Mouse (Mus musculus): ENCODE measurements around the gene Mpv17l2. TPM values are rescaled to one million over a fixed set of nuclear protein-coding genes. Genes with fewer than 3 reads are reported as not detected.

The Mpv17l2 gene
- polyA plus RNA-seq, 1 experiment = 17.7 TPM

DNA sequence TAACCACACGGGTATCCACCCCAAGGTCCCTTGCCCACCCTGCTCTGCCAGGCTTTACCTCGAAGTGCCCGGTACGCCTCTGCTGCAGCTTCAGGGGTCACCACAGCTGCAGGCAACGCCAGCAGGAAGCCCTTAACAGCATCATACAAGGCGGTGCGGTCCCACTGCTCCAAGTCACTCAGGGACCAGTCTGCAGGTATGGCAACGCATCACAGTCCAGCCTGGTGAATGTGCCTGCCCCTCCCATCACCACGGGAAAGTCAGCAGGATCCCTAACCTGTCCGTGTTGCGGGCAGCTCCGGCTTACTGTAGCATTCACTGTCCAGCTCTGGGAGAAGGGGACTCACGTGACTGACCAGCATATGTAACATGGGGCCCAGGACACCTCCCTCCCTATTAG lies 11.3 kb upstream of the Mpv17l2 start:
- Histone ChIP-seq H3K9me3 (replicated peaks; ENCODE audit: control insufficient read depth, insufficient read depth, low read length, poor library complexity, severe bottlenecking) (no peaks in the 10 kb centered on the region), H3K4me3 (ENCODE audit: low read depth, low read length) (no peak overlapping the region), H3K27me3 (ENCODE audit: control insufficient read depth, insufficient read depth, low read length, poor library complexity, severe bottlenecking) (no peaks in the 10 kb centered on the region), H3K4me1 (ENCODE audit: control insufficient read depth, insufficient read depth, low read length) (peaks cover 4% of the 10 kb centered on the region), H3K9ac (ENCODE audit: low read depth, poor library complexity, severe bottlenecking) (no peak overlapping the region), H3K36me3 (ENCODE audit: control insufficient read depth, insufficient read depth, low read length, poor library complexity, severe bottlenecking) (no peaks in the 10 kb centered on the region), H3K27ac (ENCODE audit: insufficient read depth, low read length) (no peak overlapping the region)
- no peak for TF ChIP-seq EP300 (IDR thresholded peaks at IDR 0.05; ENCODE audit: insufficient read depth, low read depth, low read length)
- no peak for TF ChIP-seq CTCF (IDR thresholded peaks at IDR 0.05; ENCODE audit: low read depth, low read length)
- no peak for TF ChIP-seq POLR2A (IDR thresholded peaks at IDR 0.05; ENCODE audit: insufficient read depth, low read length)

DNA sequence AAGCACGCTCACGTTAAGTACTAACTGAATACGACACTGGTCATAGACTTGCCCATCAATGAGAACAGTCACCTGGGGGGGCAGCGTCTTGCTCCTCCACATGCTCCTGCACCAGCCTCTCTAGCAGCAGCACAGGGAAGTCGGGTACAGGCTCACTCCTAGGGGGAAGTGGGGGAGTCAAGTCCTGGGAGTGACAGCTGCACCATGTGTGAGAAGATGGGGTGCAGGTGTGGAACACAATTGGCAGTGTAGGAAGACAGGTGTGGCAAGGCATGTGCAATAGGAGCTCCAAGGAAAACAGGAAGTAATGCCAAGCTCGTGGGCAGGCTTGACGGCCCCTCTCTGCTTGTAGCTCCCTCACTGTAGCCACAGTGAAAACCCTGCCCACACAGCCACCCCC lies 10.5 kb upstream of the Mpv17l2 start:
- Histone ChIP-seq H3K36me3 (ENCODE audit: control insufficient read depth, insufficient read depth, low read length, poor library complexity, severe bottlenecking) (no peaks in the 10 kb centered on the region), H3K4me3 (ENCODE audit: low read depth, low read length) (no peak overlapping the region), H3K27ac (ENCODE audit: insufficient read depth, low read length) (no peak overlapping the region), H3K9me3 (replicated peaks; ENCODE audit: control insufficient read depth, insufficient read depth, low read length, poor library complexity, severe bottlenecking) (no peaks in the 10 kb centered on the region), H3K27me3 (ENCODE audit: control insufficient read depth, insufficient read depth, low read length, poor library complexity, severe bottlenecking) (no peaks in the 10 kb centered on the region), H3K9ac (ENCODE audit: low read depth, poor library complexity, severe bottlenecking) (no peak overlapping the region), H3K4me1 (ENCODE audit: control insufficient read depth, insufficient read depth, low read length) (peaks cover 4% of the 10 kb centered on the region)
- TF ChIP-seq CTCF (IDR thresholded peaks at IDR 0.05; ENCODE audit: low read depth, low read length) (no peak), POLR2A (IDR thresholded peaks at IDR 0.05; ENCODE audit: insufficient read depth, low read length) (no peak), EP300 (IDR thresholded peaks at IDR 0.05; ENCODE audit: insufficient read depth, low read depth, low read length) (no peak)

DNA sequence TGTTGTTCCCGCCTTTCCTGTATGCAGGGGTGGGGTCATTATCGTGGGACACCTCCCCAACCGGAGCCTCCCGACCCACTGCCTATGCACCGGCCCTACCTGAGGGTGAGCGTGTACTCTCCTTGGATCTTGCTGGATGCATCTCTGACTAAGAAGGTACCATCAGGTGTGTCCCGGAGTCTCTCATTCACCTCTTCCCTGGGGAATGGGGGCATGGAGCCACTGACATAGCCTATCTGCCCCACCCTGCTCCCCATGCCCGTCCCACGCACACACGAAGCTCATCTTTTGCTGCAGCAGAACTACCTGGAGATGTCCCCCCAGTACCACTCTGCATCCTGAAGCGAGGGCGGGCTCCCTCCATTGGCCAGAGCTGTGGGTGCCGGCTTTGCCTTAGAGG lies 10.0 kb upstream of the Mpv17l2 start:
- H3K9ac ChIP-seq (ENCODE audit: low read depth, poor library complexity, severe bottlenecking) = no peak overlapping the region
- peaks cover 4% of the 10 kb centered on the region for H3K4me1 ChIP-seq (ENCODE audit: control insufficient read depth, insufficient read depth, low read length)
- no peak overlapping the region for H3K27ac ChIP-seq (ENCODE audit: insufficient read depth, low read length)
- TF ChIP-seq POLR2A (IDR thresholded peaks at IDR 0.05; ENCODE audit: insufficient read depth, low read length) = no peak
- TF ChIP-seq EP300 (IDR thresholded peaks at IDR 0.05; ENCODE audit: insufficient read depth, low read depth, low read length) = no peak
- TF ChIP-seq CTCF (IDR thresholded peaks at IDR 0.05; ENCODE audit: low read depth, low read length) = no peak
- no peaks in the 10 kb centered on the region for H3K27me3 ChIP-seq (ENCODE audit: control insufficient read depth, insufficient read depth, low read length, poor library complexity, severe bottlenecking)
- H3K4me3 ChIP-seq (ENCODE audit: low read depth, low read length) = no peak overlapping the region
- H3K9me3 ChIP-seq (replicated peaks; ENCODE audit: control insufficient read depth, insufficient read depth, low read length, poor library complexity, severe bottlenecking) = no peaks in the 10 kb centered on the region
- no peaks in the 10 kb centered on the region for H3K36me3 ChIP-seq (ENCODE audit: control insufficient read depth, insufficient read depth, low read length, poor library complexity, severe bottlenecking)

DNA sequence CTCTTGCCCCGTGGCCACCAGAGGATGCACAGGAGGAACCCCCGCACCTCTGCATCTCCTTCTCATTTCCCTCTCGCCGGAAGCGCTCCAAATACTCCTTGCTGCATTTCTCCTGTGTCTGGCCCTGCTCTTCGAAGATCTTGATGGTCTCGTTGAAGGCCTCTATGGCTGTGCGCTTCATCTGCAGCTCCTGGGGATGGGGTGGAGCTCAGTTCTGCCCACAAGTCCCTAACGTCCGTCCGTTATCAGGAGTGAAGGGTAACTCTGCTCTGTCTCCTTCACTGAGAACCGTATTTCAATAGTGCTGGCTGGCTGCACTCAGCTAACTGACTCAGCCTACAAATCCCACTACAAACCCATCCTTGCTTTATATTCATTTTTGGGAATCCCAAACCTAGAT lies 9.1 kb upstream of the Mpv17l2 start:
- no peak overlapping the region for H3K9ac ChIP-seq (ENCODE audit: low read depth, poor library complexity, severe bottlenecking)
- H3K4me1 ChIP-seq (ENCODE audit: control insufficient read depth, insufficient read depth, low read length) = peaks cover 4% of the 10 kb centered on the region
- TF ChIP-seq EP300 (IDR thresholded peaks at IDR 0.05; ENCODE audit: insufficient read depth, low read depth, low read length) = no peak
- TF ChIP-seq POLR2A (IDR thresholded peaks at IDR 0.05; ENCODE audit: insufficient read depth, low read length) = no peak
- no peak for TF ChIP-seq CTCF (IDR thresholded peaks at IDR 0.05; ENCODE audit: low read depth, low read length)
- H3K36me3 ChIP-seq (ENCODE audit: control insufficient read depth, insufficient read depth, low read length, poor library complexity, severe bottlenecking) = no peaks in the 10 kb centered on the region
- no peaks in the 10 kb centered on the region for H3K27me3 ChIP-seq (ENCODE audit: control insufficient read depth, insufficient read depth, low read length, poor library complexity, severe bottlenecking)
- no peaks in the 10 kb centered on the region for H3K9me3 ChIP-seq (replicated peaks; ENCODE audit: control insufficient read depth, insufficient read depth, low read length, poor library complexity, severe bottlenecking)
- no peak overlapping the region for H3K27ac ChIP-seq (ENCODE audit: insufficient read depth, low read length)
- 0 out of 2 replicates have a peak overlapping the region, but pooled peaks have one; percentile 0 for H3K4me3 ChIP-seq (ENCODE audit: low read depth, low read length)

DNA sequence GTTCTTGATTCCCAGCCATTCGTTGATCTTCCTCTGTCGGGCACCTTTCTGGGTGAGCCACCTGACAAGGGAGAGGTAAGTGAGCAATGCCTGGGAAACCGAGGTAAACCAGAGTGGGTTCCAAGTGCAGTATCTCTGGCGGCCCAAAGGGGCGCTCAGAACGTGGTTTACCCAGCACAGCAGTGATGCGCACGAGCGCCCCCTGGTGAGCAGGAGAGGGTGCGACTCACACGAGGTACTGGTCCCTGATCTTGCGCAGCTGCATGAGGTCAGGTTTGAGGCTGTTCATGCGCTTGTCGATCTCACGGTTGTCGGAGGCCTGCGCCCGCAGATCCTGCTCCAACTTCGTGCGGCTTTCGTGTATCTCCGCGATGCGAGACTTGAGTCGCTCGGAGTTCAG lies 8.6 kb upstream of the Mpv17l2 start:
- TF ChIP-seq EP300 (IDR thresholded peaks at IDR 0.05; ENCODE audit: insufficient read depth, low read depth, low read length) (no peak), CTCF (IDR thresholded peaks at IDR 0.05; ENCODE audit: low read depth, low read length) (no peak), POLR2A (IDR thresholded peaks at IDR 0.05; ENCODE audit: insufficient read depth, low read length) (no peak)
- peak overlapping the region; percentile 54 for H3K9ac ChIP-seq (ENCODE audit: low read depth, poor library complexity, severe bottlenecking)
- no peaks in the 10 kb centered on the region for H3K9me3 ChIP-seq (replicated peaks; ENCODE audit: control insufficient read depth, insufficient read depth, low read length, poor library complexity, severe bottlenecking)
- peak overlapping the region; percentile 14; the same call in 1 of the 2 replicates for H3K27ac ChIP-seq (ENCODE audit: insufficient read depth, low read length)
- no peaks in the 10 kb centered on the region; the same call in 1 of the 2 replicates for H3K36me3 ChIP-seq (ENCODE audit: control insufficient read depth, insufficient read depth, low read length, poor library complexity, severe bottlenecking)
- H3K4me1 ChIP-seq (ENCODE audit: control insufficient read depth, insufficient read depth, low read length) = peaks cover 4% of the 10 kb centered on the region
- H3K27me3 ChIP-seq (ENCODE audit: control insufficient read depth, insufficient read depth, low read length, poor library complexity, severe bottlenecking) = no peaks in the 10 kb centered on the region
- H3K4me3 ChIP-seq (ENCODE audit: low read depth, low read length) = peak overlapping the region; percentile 49

DNA sequence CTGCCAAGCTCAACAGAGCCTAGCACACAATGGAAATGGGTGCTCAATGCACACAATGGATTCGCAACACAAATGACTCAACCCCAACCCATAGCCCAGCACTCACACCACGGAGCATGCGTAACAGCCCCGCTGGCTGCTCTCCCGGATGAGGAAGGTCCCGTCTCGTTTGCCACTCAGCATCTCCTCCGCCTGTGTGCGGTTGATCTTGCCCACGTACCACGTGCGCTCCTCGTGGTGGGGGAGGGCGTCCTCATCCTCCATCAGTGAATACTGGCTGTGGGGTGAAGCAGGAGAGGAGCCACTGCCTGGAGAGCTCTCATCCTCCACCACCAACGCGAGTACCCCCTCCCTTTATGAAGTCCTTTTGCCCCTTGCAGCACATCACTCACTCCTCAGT lies 8.2 kb upstream of the Mpv17l2 start:
- Histone ChIP-seq H3K4me3 (ENCODE audit: low read depth, low read length) (peak overlapping the region; percentile 49), H3K4me1 (ENCODE audit: control insufficient read depth, insufficient read depth, low read length) (peaks cover 4% of the 10 kb centered on the region), H3K36me3 (ENCODE audit: control insufficient read depth, insufficient read depth, low read length, poor library complexity, severe bottlenecking) (peaks cover 2% of the 10 kb centered on the region), H3K9me3 (replicated peaks; ENCODE audit: control insufficient read depth, insufficient read depth, low read length, poor library complexity, severe bottlenecking) (no peaks in the 10 kb centered on the region), H3K9ac (ENCODE audit: low read depth, poor library complexity, severe bottlenecking) (peak overlapping the region; percentile 54), H3K27ac (ENCODE audit: insufficient read depth, low read length) (peak overlapping the region; percentile 14; the same call in 1 of the 2 replicates), H3K27me3 (ENCODE audit: control insufficient read depth, insufficient read depth, low read length, poor library complexity, severe bottlenecking) (no peaks in the 10 kb centered on the region)
- TF ChIP-seq EP300 (IDR thresholded peaks at IDR 0.05; ENCODE audit: insufficient read depth, low read depth, low read length) = no peak
- no peak for TF ChIP-seq CTCF (IDR thresholded peaks at IDR 0.05; ENCODE audit: low read depth, low read length)
- TF ChIP-seq POLR2A (IDR thresholded peaks at IDR 0.05; ENCODE audit: insufficient read depth, low read length) = no peak

All from ES-Bruce4 (cell line).